8 mouse cellular contexts compared by ENCODE assay signal in genomic region chr5:74196307-74196618, GRCm38 (mm10). TPM values are rescaled to one million over a fixed set of nuclear protein-coding genes. Genes with fewer than 3 reads are reported as not detected.
DNase-seq lines count a peak whose midpoint lies in the region; ATAC-seq and TF ChIP-seq lines count a peak whose summit lies in the region.

No protein-coding gene starts in this region.

- no peak for TF ChIP-seq CTCF in heart, postnatal 0 days (IDR thresholded peaks at IDR 0.05; ENCODE audit: low read depth)

- ATAC-seq in heart, postnatal 0 days (ENCODE audit: insufficient read depth, low read depth) = no peak
- ATAC-seq in midbrain, embryonic 15.5 days (replicated peaks) = no peak

- peak overlapping the region; percentile 75 for H3K9ac ChIP-seq in heart, postnatal 0 days (replicated peaks; ENCODE audit: low read depth, low read length)
- H3K9ac ChIP-seq in midbrain, embryonic 15.5 days = no peak overlapping the region

- WGBS in heart, postnatal 0 days = 2% methylated on average over 4 of the region's 4 CpGs
- 6% methylated on average over 4 of the region's 4 CpGs for WGBS in midbrain, embryonic 15.5 days

- H3K27me3 ChIP-seq in heart, postnatal 0 days (ENCODE audit: control insufficient read depth, insufficient read depth, low read length) = no peaks in the 10 kb centered on the region
- H3K27me3 ChIP-seq in midbrain, embryonic 15.5 days (replicated peaks) = 0 out of 2 replicates have a peak, but pooled peaks cover 5% of the 10 kb centered on the region

- H3K4me1 ChIP-seq in heart, postnatal 0 days (ENCODE audit: control insufficient read depth, insufficient read depth) = peaks cover 28% of the 10 kb centered on the region
- H3K4me1 ChIP-seq in midbrain, embryonic 15.5 days = peaks cover 30% of the 10 kb centered on the region

- no peaks in the 10 kb centered on the region for H3K9me3 ChIP-seq in heart, postnatal 0 days (replicated peaks; ENCODE audit: control insufficient read depth, low read length)
- no peaks in the 10 kb centered on the region for H3K9me3 ChIP-seq in midbrain, embryonic 15.5 days

- peak; percentile 25 for DNase-seq in CD4-positive helper T cell, adult 2 months (ENCODE audit: low read depth, low spot score)
- peak; percentile 70 for DNase-seq in adrenal gland, postnatal 14 days
- DNase-seq in heart, postnatal 0 days (ENCODE audit: low spot score) = no peak
- DNase-seq in kidney, postnatal 4 days = peak; percentile 60 to 77
- DNase-seq in spleen, postnatal 14 days (ENCODE audit: low spot score in 2 of 2) = no peak
- DNase-seq in urinary bladder, adult 2 months (ENCODE audit: low spot score) = no peak
- no peak for DNase-seq in Muller cell, postnatal 12 days (ENCODE audit: inconsistent ontology term)

- peak overlapping the region; percentile 64 for H3K4me3 ChIP-seq in heart, postnatal 0 days (ENCODE audit: low read depth, low read length)
- H3K4me3 ChIP-seq in midbrain, embryonic 15.5 days = peak overlapping the region; percentile 84; the same call in 1 of the 2 replicates

- peak overlapping the region; percentile 71 for H3K27ac ChIP-seq in heart, postnatal 0 days (ENCODE audit: low read depth)
- H3K27ac ChIP-seq in midbrain, embryonic 15.5 days = no peak overlapping the region

- peaks cover 28% of the 10 kb centered on the region for H3K36me3 ChIP-seq in heart, postnatal 0 days (replicated peaks; ENCODE audit: control insufficient read depth, insufficient read depth, low read length)
- no peaks in the 10 kb centered on the region for H3K36me3 ChIP-seq in midbrain, embryonic 15.5 days (replicated peaks)

- peak overlapping the region; percentile 83 for H3K4me2 ChIP-seq in heart, postnatal 0 days (ENCODE audit: low read depth, low read length)
- H3K4me2 ChIP-seq in midbrain, embryonic 15.5 days = peak overlapping the region; percentile 91

- TF ChIP-seq EP300 in heart, postnatal 0 days (IDR thresholded peaks at IDR 0.05; ENCODE audit: low read depth) = no peak

RNA-seq across cellular contexts. Expression of gene Rasl11b, which starts 1.2 kb away (rescaled TPM):
- 16.0 and 17.8 TPM in 2 replicates for total RNA-seq in adrenal gland, postnatal 14 days (2021)
- total RNA-seq in heart, postnatal 0 days (2014; rRNA removed; ENCODE audit: low replicate concordance) = 22.8 and 24.5 TPM in 2 replicates
- polyA plus RNA-seq in heart, postnatal 0 days (2015; fragmentation: Nextera tagmentation; extraction: Ambion mirVana) = 61.9 and 67.8 TPM in 2 replicates
- polyA plus RNA-seq in midbrain, embryonic 15.5 days (2015; fragmentation: Nextera tagmentation; extraction: Ambion mirVana) = 11.4 and 12.9 TPM in 2 replicates
- polyA plus RNA-seq in urinary bladder, adult 2 months (2012; rRNA removed) = 88.0 and 114 TPM in 2 replicates

Comparison
In these comparisons a context has a peak if more than half of its experiments do, and no peak if none do; other contexts are left out.
1. DNase-seq: peak in CD4-positive helper T cell, adult 2 months (single experiment), adrenal gland, postnatal 14 days (single experiment) and kidney, postnatal 4 days (2 of 2); none in heart, postnatal 0 days (single experiment), spleen, postnatal 14 days (0 of 2), urinary bladder, adult 2 months (single experiment) and Muller cell, postnatal 12 days (single experiment).